Mouse (Mus musculus) heart, postnatal 14 days (tissue): ENCODE data around the gene Armc6. TPM values are rescaled to one million over a fixed set of nuclear protein-coding genes. Genes with fewer than 3 reads are reported as not detected.
"Not testable (repeated sequence)": the region's sequence is repeated elsewhere in the genome, so short reads cannot be mapped to it uniquely, and the experiment has no call there.

Source experiments
- DNase-seq, 2 experiments: peaks; one replicate each; pipeline ENCODE4 v3.0.0; 2021 to 2022
- intact Hi-C: fragments of 180-260 bp; cut with DNase I; formaldehyde crosslinking; loops from one replicate; pipeline ENCODE4 v1.15.1; 2025
- total RNA-seq, 2 experiments: library from RNA; stranded (reverse); gene quantifications; 2 replicates each; pipeline ENCODE4 v1.2.3; 2021

Gene Armc6
- total RNA-seq, 2 experiments from 2014 or later, result 6.6 to 9.7 TPM

DNA sequence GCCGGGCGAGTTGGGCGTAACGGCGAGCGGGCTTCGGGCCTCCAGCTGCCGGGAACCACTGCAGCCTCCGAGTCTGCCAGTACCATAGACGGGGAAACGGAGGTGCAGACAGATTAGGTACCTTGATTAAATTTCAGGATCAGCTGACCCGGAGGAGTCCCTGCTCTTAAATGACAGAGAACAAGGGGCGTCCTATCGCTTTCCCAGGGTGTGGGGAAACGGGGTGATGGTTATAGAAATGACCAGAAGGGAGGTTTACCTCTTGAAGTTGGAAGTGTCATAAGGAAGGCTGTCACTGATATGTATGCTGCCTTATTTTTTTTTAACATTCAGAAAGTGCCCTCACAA lies 489 bp upstream of the Armc6 start:
- no peak for DNase-seq
- intact Hi-C loops, result no loop called here

DNA sequence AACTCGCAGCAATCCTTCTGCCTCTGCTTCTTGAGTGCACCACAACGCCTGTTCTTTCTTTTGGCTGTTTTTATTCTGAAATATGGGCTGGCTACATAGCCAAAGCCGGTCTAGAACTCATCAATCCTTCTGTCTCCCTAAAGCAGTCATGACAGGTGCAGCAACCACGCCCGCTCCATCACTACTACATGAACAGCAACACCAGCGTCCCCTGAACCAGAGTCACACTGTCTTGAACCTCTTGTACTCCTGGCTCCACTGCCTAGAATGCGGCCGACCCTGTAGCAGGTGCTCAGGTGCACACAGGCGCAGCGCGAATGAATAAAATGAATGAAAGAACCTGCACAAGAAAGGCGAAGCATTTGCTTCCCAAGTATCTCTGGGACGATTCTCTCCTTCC lies 660 bp downstream of the Armc6 start:
- intact Hi-C loops, result no loop called here
- DNase-seq, result no peak

GRCm38 (mm10) chr8:70230837-70231236 lies 3.4 kb downstream of the Armc6 start:
- no peak for DNase-seq
- intact Hi-C loops, result no loop called here

- DNase-seq, result no peak
- intact Hi-C loops, result no loop called here
These were observed 6.3 kb downstream of the Armc6 start for GRCm38 (mm10) chr8:70227997-70228396.

DNA sequence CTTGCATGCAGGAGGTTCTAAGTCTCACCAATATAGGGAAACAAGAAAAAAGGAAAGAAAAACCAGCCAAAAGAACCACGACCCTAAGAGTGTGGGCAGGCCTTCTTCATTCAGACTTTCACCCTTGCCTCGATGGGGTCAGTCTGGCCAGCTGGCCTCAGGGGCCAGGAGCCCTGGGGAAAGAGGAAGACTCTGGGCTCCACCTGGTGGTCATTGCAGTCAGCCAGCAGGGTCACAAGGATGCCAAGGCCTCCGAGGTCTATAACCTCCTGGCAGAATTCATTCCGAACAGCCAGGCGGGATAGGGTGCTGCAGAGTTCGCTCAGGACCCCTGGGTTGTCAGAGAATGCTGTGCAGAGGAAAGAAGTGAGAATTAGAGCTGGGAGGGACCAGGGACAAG lies 10.9 kb downstream of the Armc6 start:
- intact Hi-C loops, result loop anchor here (1.0 to 5.0 kb wide), 4 partner anchors 23 to 135 kb away; no protein-coding TSS in a partner anchor

GRCm38 (mm10) chr8:70222041-70222440 lies 12.2 kb downstream of the Armc6 start:
- DNase-seq, result no peak
- intact Hi-C loops, result loop anchor here (2.0 to 5.0 kb wide), 2 partner anchors 45 to 120 kb away; no protein-coding TSS in a partner anchor

More for the DNA sequence above, 10.9 kb downstream of the Armc6 start:
- DNase-seq, result peak; percentile 68 to 75

DNA sequence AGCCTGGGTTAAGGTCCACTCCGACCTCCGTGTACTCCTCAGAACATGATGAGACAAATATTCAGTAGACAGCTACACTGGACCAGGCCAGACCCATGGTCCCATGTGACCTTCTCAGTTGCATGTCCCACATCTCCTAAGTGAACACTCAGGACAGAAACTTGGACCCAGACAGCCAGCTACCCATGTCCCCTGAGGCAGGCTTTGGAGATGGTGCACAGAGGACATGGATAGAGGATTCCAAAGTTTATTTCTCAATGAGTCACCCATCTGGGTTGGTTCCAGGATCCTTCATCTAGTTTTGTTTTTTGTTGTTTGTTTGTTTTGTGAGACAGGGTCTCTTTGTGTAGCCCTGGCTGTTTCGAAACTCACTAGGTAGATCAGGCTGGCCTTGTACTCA lies 13.4 kb downstream of the Armc6 start:
- intact Hi-C loops, result loop anchor here (5.0 kb wide), 1 partner anchor 119 kb away; no protein-coding TSS in a partner anchor
- no peak for DNase-seq

DNA sequence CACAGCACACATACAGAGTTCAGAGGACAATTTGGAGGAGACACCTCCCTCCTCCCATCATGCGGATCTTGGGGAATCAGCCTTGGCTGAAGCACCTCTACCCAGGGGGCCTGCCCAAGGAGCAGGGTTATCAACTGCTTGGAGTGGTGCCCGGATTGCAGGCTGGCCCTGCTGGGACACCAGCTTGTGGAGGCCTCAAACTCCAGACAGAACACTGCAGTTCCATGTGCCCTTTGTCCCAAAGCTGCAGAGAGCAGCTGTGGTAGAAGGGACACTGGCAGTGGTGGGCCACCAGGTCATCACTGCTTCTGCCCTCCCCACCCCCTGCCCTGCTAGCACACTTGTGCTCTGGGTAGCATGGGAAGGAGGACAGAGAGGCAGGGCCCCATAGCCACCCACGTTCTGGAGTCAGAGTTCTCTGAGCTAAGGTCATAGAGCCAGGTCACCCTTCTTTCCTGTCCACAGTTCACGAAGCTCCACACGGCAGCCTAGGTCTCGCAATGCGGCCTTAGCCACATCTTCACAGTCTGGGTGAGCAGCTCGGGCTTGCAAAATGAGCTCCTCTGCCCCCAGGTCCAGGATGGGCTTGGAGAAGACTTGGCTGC lies 13.9 kb downstream of the Armc6 start:
- DNase-seq, result peak; percentile 49 to 66
- intact Hi-C loops, result loop anchor here (5.0 kb wide), 1 partner anchor 118 kb away; no protein-coding TSS in a partner anchor

GRCm38 (mm10) chr8:70219107-70219684 lies 15.1 kb downstream of the Armc6 start:
- intact Hi-C loops, result no loop called here
- no peak for DNase-seq

- no peak for DNase-seq
- intact Hi-C loops, result no loop called here
These were observed 16.8 kb downstream of the Armc6 start for GRCm38 (mm10) chr8:70217441-70217840.

- DNase-seq, result peak; percentile 77 to 88
- intact Hi-C loops, result no loop called here
These were observed 17.7 kb downstream of the Armc6 start for GRCm38 (mm10) chr8:70216566-70216965.

DNA sequence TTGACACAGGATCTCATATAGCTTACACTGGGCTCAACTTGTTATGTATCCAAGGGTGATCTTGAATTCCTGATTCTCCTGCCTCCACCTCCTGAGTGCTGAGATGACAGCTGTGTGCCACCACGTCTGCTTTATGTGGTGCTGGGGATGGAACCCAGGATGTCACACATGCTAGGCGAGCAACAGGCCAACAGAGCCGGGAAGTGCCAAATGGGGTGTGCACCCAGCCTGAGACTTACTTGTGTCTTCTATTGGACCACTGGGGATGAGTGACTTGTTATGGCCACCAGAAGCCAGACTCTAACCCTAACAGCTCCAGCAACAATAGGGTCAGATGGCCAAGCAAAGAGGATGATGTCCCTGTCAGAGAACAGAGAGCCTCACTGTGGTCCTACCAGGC lies 18.1 kb downstream of the Armc6 start:
- DNase-seq, intact Hi-C loops: not testable (repeated sequence)

DNA sequence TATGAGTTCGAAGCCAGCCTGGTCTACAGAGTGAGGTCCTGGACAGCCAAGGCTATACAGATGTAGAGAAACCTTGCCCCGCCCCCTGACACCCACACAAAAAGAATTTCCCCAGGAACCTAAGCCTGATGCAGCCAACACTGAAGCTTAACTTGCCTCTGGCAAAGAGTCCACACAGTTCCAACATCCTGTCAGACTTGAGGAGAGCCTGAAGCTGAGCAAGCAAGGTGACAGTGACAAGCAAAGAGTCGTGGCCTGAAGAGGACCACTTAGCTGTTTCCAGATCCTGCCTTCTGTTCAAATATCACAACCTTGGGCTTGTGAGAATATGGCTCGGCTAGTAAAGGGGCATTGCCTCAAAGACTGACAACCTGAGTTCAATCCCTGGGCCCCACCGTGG lies 19.2 kb downstream of the Armc6 start:
- no peak for DNase-seq
- intact Hi-C loops, result no loop called here

GRCm38 (mm10) chr8:70214411-70214810 lies 19.9 kb downstream of the Armc6 start:
- DNase-seq, result no peak
- intact Hi-C loops, result no loop called here

DNA sequence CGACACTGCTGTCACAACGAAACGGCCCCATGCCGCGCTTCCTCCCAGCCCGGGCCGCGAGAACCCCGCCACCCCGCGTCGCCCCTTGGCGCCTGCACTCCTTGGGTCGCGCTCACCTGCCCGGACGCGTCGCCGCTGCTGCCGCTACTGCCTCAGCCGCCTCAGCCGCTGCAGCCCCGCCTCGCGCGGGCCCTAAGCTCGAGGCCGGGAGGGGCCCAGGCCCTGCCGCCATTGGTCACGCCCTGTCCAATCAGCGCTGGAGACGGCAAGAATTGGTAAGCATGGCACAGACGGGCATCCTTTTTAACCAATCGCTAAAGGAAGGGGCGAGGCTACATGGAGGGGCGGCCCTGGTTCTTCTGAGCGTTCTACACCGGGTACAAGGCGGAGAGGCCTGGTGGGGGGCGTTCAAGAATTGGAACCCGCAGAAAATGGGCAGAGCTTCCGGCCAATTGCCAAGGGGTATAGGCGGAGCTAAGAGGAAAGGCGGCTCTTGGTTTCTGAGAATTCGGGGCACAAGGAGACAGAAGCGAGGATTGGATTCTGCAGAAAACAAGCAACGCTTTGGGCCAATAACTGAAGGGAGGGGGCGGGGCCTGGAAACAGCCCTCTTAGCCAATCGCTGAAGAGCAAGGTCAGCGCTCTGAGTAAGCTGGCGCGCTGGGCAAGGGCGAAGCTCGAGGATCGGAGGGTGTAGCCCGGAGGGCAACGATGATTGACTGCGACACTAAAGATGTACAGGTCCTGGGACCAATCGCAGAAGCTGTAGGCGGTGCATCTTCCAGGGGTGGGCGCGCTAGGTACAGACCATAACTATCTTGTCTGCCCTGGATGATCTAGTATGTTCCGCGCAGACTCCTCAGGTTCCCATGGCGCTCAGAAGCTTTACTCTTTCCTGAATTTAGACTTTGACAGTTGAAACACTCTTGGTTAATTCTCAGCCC lies 21.9 kb downstream of the Armc6 start, which contains the start of gene Slc25a42:
TSS of gene Slc25a42 (minus strand) at position 194 of the 944 bp plus-strand sequence.
- peak; percentile 94 to 96 for DNase-seq
- intact Hi-C loops, result no loop called here

- DNase-seq, result peak; percentile 42 to 44
- intact Hi-C loops, result no loop called here
These were observed 22.5 kb downstream of the Armc6 start for GRCm38 (mm10) chr8:70211726-70212111.

DNA sequence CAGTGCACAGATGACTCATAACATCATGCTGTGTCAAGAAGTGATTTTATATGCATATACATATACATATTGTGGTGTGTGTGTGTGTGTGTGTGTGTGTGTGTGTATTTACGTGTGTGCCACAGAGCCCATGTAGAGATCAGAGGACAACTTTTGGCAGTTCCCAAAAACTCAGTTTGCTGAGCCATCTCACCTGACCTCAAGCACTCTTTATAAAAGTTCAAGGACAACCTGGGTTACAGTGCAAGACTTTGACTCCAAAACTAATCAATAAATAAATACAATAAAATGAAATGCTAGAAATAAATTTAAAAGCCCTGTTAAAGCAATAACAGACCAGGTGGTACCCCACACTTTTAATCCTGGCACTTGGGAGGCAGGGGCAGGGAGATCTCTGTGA lies 23.0 kb downstream of the Armc6 start:
- intact Hi-C loops, result no loop called here
- no peak for DNase-seq

DNA sequence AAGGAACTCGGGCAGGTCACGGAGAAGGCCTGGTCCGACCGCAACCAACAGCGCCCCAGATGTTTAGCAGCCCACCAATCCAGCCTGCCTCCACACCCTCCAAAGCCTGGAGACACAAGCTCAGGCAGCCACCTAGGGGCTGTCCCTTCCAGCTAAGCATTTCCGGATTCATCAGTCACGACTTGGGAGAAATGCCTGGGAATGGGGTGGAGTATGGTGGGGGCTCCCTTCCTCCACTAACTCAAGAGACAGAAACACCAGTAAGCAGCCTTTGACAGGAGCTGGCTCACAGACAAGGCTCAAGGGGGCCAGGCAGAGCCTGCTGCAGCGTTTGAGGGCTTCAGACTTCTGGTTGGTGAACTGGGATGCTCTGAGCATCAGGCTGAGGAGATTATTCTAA lies 23.7 kb downstream of the Armc6 start:
- DNase-seq, result peak; percentile 23 to 41
- intact Hi-C loops, result no loop called here

DNA sequence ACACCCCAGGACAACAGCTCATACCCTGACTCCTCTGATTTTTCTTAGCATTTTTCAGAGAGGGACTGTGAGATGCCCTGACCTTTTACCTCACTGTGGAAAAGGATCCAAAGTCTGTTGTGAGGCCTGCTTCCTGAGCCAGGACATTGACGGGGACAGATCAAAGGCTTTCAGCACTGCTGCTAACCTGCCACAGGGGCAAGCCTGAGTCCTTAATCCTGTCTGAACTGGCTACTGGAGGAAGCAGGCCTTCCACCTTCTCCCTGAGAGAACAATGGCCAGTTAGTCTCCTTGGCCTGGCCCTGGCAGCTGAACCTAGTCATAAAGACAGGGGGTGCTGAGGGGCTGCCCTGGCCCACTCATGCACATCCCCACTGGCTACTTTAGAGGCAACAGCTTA lies 26.1 kb downstream of the Armc6 start:
- DNase-seq, result no peak
- intact Hi-C loops, result no loop called here

- intact Hi-C loops, result no loop called here
These were observed 29.5 kb downstream of the Armc6 start for GRCm38 (mm10) chr8:70204757-70205156.

GRCm38 (mm10) chr8:70203072-70203471 lies 31.2 kb downstream of the Armc6 start:
- no peak for DNase-seq
- intact Hi-C loops, result no loop called here

More at GRCm38 (mm10) chr8:70204757-70205156, 29.5 kb downstream of the Armc6 start:
- DNase-seq, result no peak
